ENCODE assay signal across 28 mouse cellular contexts in genomic region chr13:89657046-89657445, GRCm38 (mm10).
A peak's percentile ranks its signal among the peaks of the same experiment; 100 is the strongest.
DNase-seq lines count a peak whose midpoint lies in the region; ATAC-seq and TF ChIP-seq lines count a peak whose summit lies in the region.
"Had no signal": no experiment of that assay in that cellular context is flagged by ENCODE, and none has a peak within 500 bp of the region (broad histone marks: within the 10 kb centered on the region; RNA-seq: fewer than 3 reads in every experiment).

No protein-coding gene starts in this region.

- TF ChIP-seq POLR2A in heart, adult 2 months (IDR thresholded peaks at IDR 0.05; ENCODE audit: insufficient read depth, low read depth, low read length): no peak
- TF ChIP-seq POLR2A in cortical plate, adult 2 months (IDR thresholded peaks at IDR 0.05; ENCODE audit: extremely low read depth, insufficient read depth, low read length): no peak

- no peak for ATAC-seq in heart, embryonic 13.5 days (ENCODE audit: extremely low read depth, insufficient number of reproducible peaks, low FRiP score, low TSS enrichment)
- ATAC-seq: forebrain, embryonic 14.5 days; intestine, postnatal 0 days; midbrain, embryonic 15.5 days had no signal

- peak overlapping the region; percentile 28 for H3K4me2 ChIP-seq in heart, embryonic 13.5 days
- H3K4me2 ChIP-seq: hindbrain, embryonic 14.5 days; limb, embryonic 12.5 days; liver, embryonic 15.5 days; lung, embryonic 14.5 days; midbrain, embryonic 15.5 days; neural tube, embryonic 15.5 days had no signal

- TF ChIP-seq CTCF in heart, adult 2 months (IDR thresholded peaks at IDR 0.05): no peak
- no peak for TF ChIP-seq CTCF in cortical plate, adult 2 months (IDR thresholded peaks at IDR 0.05; ENCODE audit: extremely low read depth, insufficient read depth, low read length)

- intact Hi-C loops in heart, adult 2 months (cut with DNase I): no loop called here

- 59% methylated on average over 11 of the region's 11 CpGs for WGBS in heart, embryonic 13.5 days
- 74% methylated on average over 11 of the region's 11 CpGs for WGBS in heart, adult 2 months

- no peaks in the 10 kb centered on the region for H3K27me3 ChIP-seq in heart, embryonic 13.5 days (replicated peaks)
- no peaks in the 10 kb centered on the region for H3K27me3 ChIP-seq in heart, adult 2 months (ENCODE audit: control insufficient read depth, insufficient read depth, low read length)
- H3K27me3 ChIP-seq: limb, embryonic 12.5 days; liver, embryonic 15.5 days; midbrain, embryonic 15.5 days; neural tube, embryonic 15.5 days had no signal

- peaks cover 44% of the 10 kb centered on the region for H3K36me3 ChIP-seq in heart, embryonic 13.5 days
- no peaks in the 10 kb centered on the region for H3K36me3 ChIP-seq in heart, adult 2 months (ENCODE audit: control insufficient read depth, insufficient read depth, low read length)
- H3K36me3 ChIP-seq: liver, embryonic 15.5 days had no signal

- no peak overlapping the region for H3K9ac ChIP-seq in heart, embryonic 13.5 days
- H3K9ac ChIP-seq in heart, adult 2 months (ENCODE audit: low read depth, low read length): no peak overlapping the region
- H3K9ac ChIP-seq: hindbrain, embryonic 14.5 days; limb, embryonic 12.5 days; liver, embryonic 15.5 days; lung, embryonic 14.5 days; midbrain, embryonic 15.5 days; neural tube, embryonic 15.5 days had no signal

- peak overlapping the region; percentile 21; the same call in 1 of the 2 replicates for H3K27ac ChIP-seq in heart, embryonic 13.5 days (replicated peaks)
- H3K27ac ChIP-seq in heart, adult 2 months: no peak overlapping the region
- no peak overlapping the region for H3K27ac ChIP-seq in cortical plate, adult 2 months (ENCODE audit: insufficient read depth, low read length)
- H3K27ac ChIP-seq: hindbrain, embryonic 14.5 days; limb, embryonic 12.5 days; liver, embryonic 15.5 days; midbrain, embryonic 10.5 days; midbrain, embryonic 15.5 days; neural tube, embryonic 15.5 days had no signal

- H3K9me3 ChIP-seq in heart, embryonic 13.5 days: no peaks in the 10 kb centered on the region
- H3K9me3 ChIP-seq: limb, embryonic 12.5 days; liver, embryonic 15.5 days; midbrain, embryonic 10.5 days; midbrain, embryonic 15.5 days; neural tube, embryonic 15.5 days had no signal

- peaks cover 6% of the 10 kb centered on the region; the same call in 1 of the 2 replicates for H3K4me1 ChIP-seq in heart, embryonic 13.5 days
- no peaks in the 10 kb centered on the region for H3K4me1 ChIP-seq in heart, adult 2 months (ENCODE audit: control insufficient read depth, insufficient read depth, low read length)
- H3K4me1 ChIP-seq in cortical plate, adult 2 months (ENCODE audit: control insufficient read depth, insufficient read depth, low read length): no peaks in the 10 kb centered on the region
- H3K4me1 ChIP-seq: limb, embryonic 12.5 days; liver, embryonic 15.5 days; midbrain, embryonic 10.5 days; midbrain, embryonic 15.5 days; neural tube, embryonic 15.5 days had no signal

- no peak for TF ChIP-seq EP300 in heart, adult 2 months (IDR thresholded peaks at IDR 0.05; ENCODE audit: insufficient read depth, low read depth, low read length)

- no peaks in the 10 kb centered on the region for H3K79me2 ChIP-seq in heart, adult 2 months (replicated peaks; ENCODE audit: control insufficient read depth, insufficient read depth, low read length)

- H3K4me3 ChIP-seq in heart, embryonic 13.5 days: peak overlapping the region; percentile 5; the same call in 1 of the 2 replicates
- no peak overlapping the region for H3K4me3 ChIP-seq in heart, adult 2 months
- peak overlapping the region; percentile 40; the same call in 1 of the 2 replicates for H3K4me3 ChIP-seq in cortical plate, adult 2 months (ENCODE audit: insufficient read depth, low read length)
- H3K4me3 ChIP-seq: limb, embryonic 12.5 days; liver, embryonic 15.5 days; midbrain, embryonic 10.5 days; midbrain, embryonic 15.5 days; neural tube, embryonic 15.5 days had no signal

- no peak for DNase-seq in heart, adult 2 months
- peak; percentile 12 to 19 for DNase-seq in left cerebral cortex, adult 18-20 months (ENCODE audit: low spot score in 2 of 2)
- no peak for DNase-seq in left cerebral cortex, adult 11 months (ENCODE audit: low spot score)
- DNase-seq in brain, adult 2 months (ENCODE audit: low read depth, low spot score): peak; percentile 33
- DNase-seq in cerebellum, adult 8-10 months: no peak
- DNase-seq: adrenal gland, adult 2 months; adrenal gland, postnatal 36 days; B cell, adult 2 months; cerebellum, adult 2 months; cerebellum, postnatal 25 days; gastrocnemius, postnatal 14 days; kidney, adult 9 months; kidney, postnatal 10 days; layer of hippocampus, postnatal 36 days; lung, embryonic 14.5 days; lung, postnatal 14 days; retina, postnatal 1 day; thymus, postnatal 4 days had no signal

Comparison
In these comparisons a context has a peak if more than half of its experiments do, and no peak if none do; other contexts are left out.
1. DNase-seq: peak in left cerebral cortex, adult 18-20 months (2 of 2) and brain, adult 2 months (single experiment); none in heart, adult 2 months (0 of 2), left cerebral cortex, adult 11 months (single experiment) and cerebellum, adult 8-10 months (single experiment).